Mouse (Mus musculus): Measurements from ENCODE around the gene Nos1. TPM values are rescaled to one million over a fixed set of nuclear protein-coding genes. Genes with fewer than 3 reads are reported as not detected.

Nos1 gene
- polyA plus RNA-seq, 1 experiment from 2014 or later: 3.4 TPM

GRCm38 (mm10) chr5:117840988-117841387, 60.2 kb downstream of the Nos1 start:
- WGBS: 19% methylated on average over 5 of the region's 5 CpGs
- Histone ChIP-seq H3K36me3 (replicated peaks) (no peaks in the 10 kb centered on the region), H3K9me3 (no peaks in the 10 kb centered on the region), H3K4me1 (peaks cover 37% of the 10 kb centered on the region), H3K4me2 (peak overlapping the region; percentile 89; the same call in 1 of the 2 replicates), H3K9ac (no peak overlapping the region), H3K27ac (no peak overlapping the region), H3K27me3 (replicated peaks) (peaks cover 27% of the 10 kb centered on the region), H3K4me3 (peak overlapping the region; percentile 43; the same call in 1 of the 2 replicates)
- no peak for ATAC-seq (replicated peaks)

DNA sequence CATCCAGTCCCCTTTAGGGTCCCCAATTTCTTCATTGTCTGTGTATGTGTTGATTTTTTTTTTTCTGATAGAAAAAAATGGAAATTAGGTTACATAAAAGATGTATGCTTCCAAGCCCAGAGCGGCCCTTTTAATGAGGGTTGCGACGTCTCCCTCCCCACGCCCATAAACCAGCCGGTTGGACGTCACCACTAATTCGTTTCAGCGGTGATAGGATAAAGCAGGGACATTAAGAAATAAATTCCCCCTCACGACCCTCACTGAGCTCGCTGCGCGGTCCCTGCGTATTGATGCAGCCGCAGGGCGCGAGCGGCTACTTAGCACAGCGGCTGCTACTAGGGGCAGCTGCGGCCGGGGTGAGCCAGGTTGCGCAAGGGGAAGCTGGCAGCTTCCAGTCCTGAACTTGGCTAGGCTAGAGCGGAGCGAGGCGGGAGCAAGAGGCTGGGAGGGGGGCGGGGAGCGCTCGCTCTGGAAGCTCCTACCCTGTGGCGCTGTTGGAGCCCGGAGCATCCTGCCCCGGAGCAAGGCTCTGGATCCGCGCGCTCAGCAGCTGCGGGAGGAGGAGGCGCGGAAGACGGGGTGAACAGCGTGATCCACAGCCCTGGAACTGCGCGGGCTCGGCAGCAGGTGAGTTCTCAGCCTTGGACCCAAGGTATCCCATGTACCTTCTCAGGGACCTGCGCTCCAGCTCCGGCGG, 61.0 kb downstream of the Nos1 start:
- peak overlapping the region; percentile 40; the same call in 1 of the 2 replicates for H3K9ac ChIP-seq
- H3K36me3 ChIP-seq (replicated peaks): no peaks in the 10 kb centered on the region
- peaks cover 27% of the 10 kb centered on the region for H3K27me3 ChIP-seq (replicated peaks)
- peak overlapping the region; percentile 89 for H3K4me2 ChIP-seq
- no peaks in the 10 kb centered on the region for H3K9me3 ChIP-seq
- ATAC-seq (replicated peaks): peak; percentile 59
- peaks cover 37% of the 10 kb centered on the region for H3K4me1 ChIP-seq
- H3K4me3 ChIP-seq: peak overlapping the region; percentile 43
- under 1% methylated on average over 44 of the region's 44 CpGs for WGBS
- no peak overlapping the region for H3K27ac ChIP-seq

DNA sequence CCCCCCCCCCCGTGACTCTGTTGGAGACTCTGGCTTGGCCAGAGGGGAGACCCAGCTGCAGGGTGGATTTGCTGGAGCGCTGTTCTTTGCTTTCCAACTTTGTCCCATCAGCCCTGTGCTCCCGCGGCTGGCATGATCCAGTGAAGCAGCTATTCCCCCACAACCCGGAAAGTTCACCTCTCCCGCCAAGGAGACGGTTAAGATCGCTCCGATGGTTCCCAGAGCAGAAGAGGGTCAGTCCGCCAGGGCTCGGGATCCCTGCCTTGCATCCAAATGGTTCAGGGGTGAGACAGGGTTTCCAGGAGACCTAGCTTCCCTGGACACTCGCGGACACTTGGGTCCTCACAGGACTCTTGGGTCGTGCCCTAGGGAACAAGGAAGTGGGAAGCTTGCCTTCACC, 61.9 kb downstream of the Nos1 start:
- Histone ChIP-seq H3K4me2 (peak overlapping the region; percentile 89), H3K27me3 (replicated peaks) (peaks cover 27% of the 10 kb centered on the region), H3K4me1 (peaks cover 34% of the 10 kb centered on the region), H3K36me3 (replicated peaks) (no peaks in the 10 kb centered on the region), H3K9ac (no peak overlapping the region), H3K27ac (no peak overlapping the region), H3K9me3 (no peaks in the 10 kb centered on the region), H3K4me3 (peak overlapping the region; percentile 43)
- 2% methylated on average over 14 of the region's 14 CpGs for WGBS
- ATAC-seq (replicated peaks): no peak

DNA sequence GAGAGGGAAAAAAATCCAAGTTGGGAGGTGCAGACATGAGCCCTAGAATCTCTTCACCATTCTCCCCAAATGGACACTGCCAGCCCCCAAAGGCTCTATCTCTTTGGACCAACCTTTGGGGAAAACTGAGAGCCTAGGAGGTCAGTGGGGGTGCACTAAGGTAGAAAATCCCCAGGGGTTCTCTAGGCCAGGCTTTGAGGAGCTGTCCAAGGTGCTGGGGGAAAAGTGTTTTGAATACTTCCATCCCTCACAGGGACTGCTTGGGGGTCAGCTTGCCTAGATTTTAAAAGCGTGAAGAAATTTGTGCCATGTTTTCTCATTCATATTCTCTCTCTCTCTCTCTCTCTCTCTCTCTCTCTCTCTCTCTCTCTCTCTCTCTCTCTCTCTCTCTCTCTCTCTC, 63.8 kb downstream of the Nos1 start:
- peaks cover 27% of the 10 kb centered on the region for H3K27me3 ChIP-seq (replicated peaks)
- H3K27ac ChIP-seq: no peak overlapping the region
- H3K9me3 ChIP-seq: no peaks in the 10 kb centered on the region
- H3K9ac ChIP-seq: no peak overlapping the region
- no peak overlapping the region for H3K4me3 ChIP-seq
- no peak for ATAC-seq (replicated peaks)
- H3K4me1 ChIP-seq: peaks cover 32% of the 10 kb centered on the region
- no peak overlapping the region for H3K4me2 ChIP-seq
- H3K36me3 ChIP-seq (replicated peaks): no peaks in the 10 kb centered on the region
- 30% methylated on average over 1 of the region's 1 CpGs for WGBS

DNA sequence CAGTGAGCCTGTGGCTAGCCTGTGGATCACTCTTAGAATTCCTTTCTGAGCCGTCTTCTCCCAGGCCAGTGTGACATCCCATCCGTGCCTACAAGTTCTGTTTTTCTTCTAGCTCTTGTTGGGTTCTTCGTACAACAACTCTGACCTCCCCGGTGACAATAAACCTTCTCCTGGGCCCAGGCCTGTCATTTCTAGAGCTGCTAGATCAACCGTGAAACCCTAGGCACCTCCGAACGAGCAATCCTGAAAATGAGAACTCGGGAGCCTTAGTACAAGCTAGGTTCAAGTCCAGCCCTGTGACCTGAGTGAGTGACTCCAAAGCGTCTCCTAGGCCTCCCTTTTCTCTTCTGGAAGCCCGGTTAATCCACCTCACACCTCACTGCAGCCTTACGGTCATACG, 69.6 kb downstream of the Nos1 start:
- WGBS: 76% methylated on average over 12 of the region's 12 CpGs

DNA sequence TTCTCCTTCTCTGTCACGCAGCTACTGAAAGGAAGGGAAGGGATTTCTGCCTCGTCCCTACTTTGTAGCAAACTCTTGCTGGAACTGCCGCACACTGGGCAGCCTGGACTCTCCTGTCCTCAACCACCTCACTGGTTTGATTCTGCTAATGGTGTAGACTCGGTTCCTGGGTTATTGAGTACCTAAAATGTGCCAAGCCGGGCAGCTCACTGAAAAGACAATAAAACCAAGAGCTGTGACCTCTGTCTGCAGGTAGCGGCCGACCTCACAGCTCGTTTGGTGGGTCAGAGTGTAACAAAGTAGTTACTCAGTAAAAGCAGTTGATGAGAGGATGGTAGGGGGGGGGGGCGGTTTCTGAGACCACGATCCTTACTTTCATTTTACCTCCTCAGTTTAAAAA, 72.9 kb downstream of the Nos1 start:
- Histone ChIP-seq H3K4me3 (no peak overlapping the region), H3K36me3 (replicated peaks) (no peaks in the 10 kb centered on the region), H3K9ac (no peak overlapping the region), H3K4me2 (no peak overlapping the region), H3K4me1 (no peaks in the 10 kb centered on the region), H3K27ac (no peak overlapping the region), H3K27me3 (replicated peaks) (no peaks in the 10 kb centered on the region), H3K9me3 (no peaks in the 10 kb centered on the region)
- 76% methylated on average over 10 of the region's 10 CpGs for WGBS
- ATAC-seq (replicated peaks): no peak

More for the DNA sequence above, 69.6 kb downstream of the Nos1 start:
- Histone ChIP-seq H3K27ac (no peak overlapping the region), H3K36me3 (replicated peaks) (no peaks in the 10 kb centered on the region), H3K4me2 (no peak overlapping the region), H3K27me3 (replicated peaks) (no peaks in the 10 kb centered on the region), H3K4me3 (no peak overlapping the region), H3K9me3 (no peaks in the 10 kb centered on the region), H3K9ac (no peak overlapping the region), H3K4me1 (no peaks in the 10 kb centered on the region)
- ATAC-seq (replicated peaks): no peak

DNA sequence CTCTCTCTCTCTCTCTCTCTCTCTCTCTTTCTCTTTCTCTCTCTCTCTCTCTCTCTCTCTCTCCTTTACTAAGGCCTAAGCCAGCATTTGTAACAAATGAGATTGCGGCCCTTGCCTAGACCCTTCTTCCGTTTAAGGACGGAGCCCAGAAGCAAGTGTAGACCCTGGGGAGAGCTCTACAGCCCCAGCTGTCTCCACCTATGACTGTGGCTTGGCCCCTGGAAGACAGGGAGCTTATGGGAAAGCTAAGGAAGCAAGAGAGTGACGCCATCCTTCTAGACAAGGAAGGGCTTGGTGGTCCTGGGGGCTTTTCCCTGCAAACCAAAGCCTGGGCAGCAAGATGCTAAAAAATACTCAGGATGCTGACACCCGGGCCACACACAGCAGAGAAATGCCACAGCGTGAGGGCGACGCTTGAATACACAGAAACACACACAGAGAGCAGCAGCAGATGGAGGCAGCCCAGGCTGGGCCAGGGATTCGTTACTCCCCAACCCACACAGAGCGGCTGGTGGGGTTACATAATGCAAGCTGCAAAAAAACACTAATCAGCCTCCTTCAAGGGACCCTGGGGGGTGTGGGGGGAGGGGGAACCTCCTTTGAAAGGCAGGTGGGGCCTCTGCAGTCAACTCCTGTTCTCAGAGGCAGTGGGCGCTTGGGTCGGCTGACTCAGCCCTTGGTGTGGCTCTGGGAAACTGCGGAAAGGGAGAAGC, 83.9 kb downstream of the Nos1 start:
- Histone ChIP-seq H3K4me3 (no peak overlapping the region), H3K36me3 (replicated peaks) (no peaks in the 10 kb centered on the region), H3K9me3 (no peaks in the 10 kb centered on the region), H3K4me1 (peaks cover 7% of the 10 kb centered on the region), H3K4me2 (no peak overlapping the region), H3K27ac (no peak overlapping the region), H3K27me3 (replicated peaks) (no peaks in the 10 kb centered on the region), H3K9ac (0 out of 2 replicates have a peak overlapping the region, but pooled peaks have one; percentile 4)
- ATAC-seq (replicated peaks): no peak
- WGBS: 8% methylated on average over 13 of the region's 13 CpGs

- no peaks in the 10 kb centered on the region for H3K36me3 ChIP-seq (replicated peaks)
- no peak for ATAC-seq (replicated peaks)
- WGBS: 63% methylated on average over 16 of the region's 16 CpGs
These were observed 85.0 kb downstream of the Nos1 start for GRCm38 (mm10) chr5:117865876-117866275.

GRCm38 (mm10) chr5:117871614-117872013, 90.8 kb downstream of the Nos1 start:
- Histone ChIP-seq H3K9me3 (no peaks in the 10 kb centered on the region), H3K27ac (no peak overlapping the region), H3K4me2 (no peak overlapping the region), H3K9ac (no peak overlapping the region), H3K4me1 (no peaks in the 10 kb centered on the region), H3K4me3 (no peak overlapping the region), H3K27me3 (replicated peaks) (no peaks in the 10 kb centered on the region), H3K36me3 (replicated peaks) (no peaks in the 10 kb centered on the region)
- 68% methylated on average over 1 of the region's 1 CpGs for WGBS
- no peak for ATAC-seq (replicated peaks)

More at GRCm38 (mm10) chr5:117865876-117866275, 85.0 kb downstream of the Nos1 start:
- Histone ChIP-seq H3K27me3 (replicated peaks) (no peaks in the 10 kb centered on the region), H3K4me2 (no peak overlapping the region), H3K4me1 (peaks cover 7% of the 10 kb centered on the region), H3K9ac (no peak overlapping the region), H3K9me3 (no peaks in the 10 kb centered on the region), H3K4me3 (no peak overlapping the region), H3K27ac (no peak overlapping the region)

GRCm38 (mm10) chr5:117873807-117874206, 93.0 kb downstream of the Nos1 start:
- no peak for ATAC-seq (replicated peaks)
- H3K4me3 ChIP-seq: no peak overlapping the region
- H3K27ac ChIP-seq: no peak overlapping the region
- 74% methylated on average over 8 of the region's 8 CpGs for WGBS
- no peaks in the 10 kb centered on the region for H3K9me3 ChIP-seq
- H3K4me1 ChIP-seq: no peaks in the 10 kb centered on the region
- H3K4me2 ChIP-seq: no peak overlapping the region
- no peaks in the 10 kb centered on the region for H3K27me3 ChIP-seq (replicated peaks)
- no peaks in the 10 kb centered on the region for H3K36me3 ChIP-seq (replicated peaks)
- no peak overlapping the region for H3K9ac ChIP-seq

- Histone ChIP-seq H3K27me3 (replicated peaks) (no peaks in the 10 kb centered on the region), H3K4me3 (no peak overlapping the region), H3K4me2 (no peak overlapping the region), H3K36me3 (replicated peaks) (no peaks in the 10 kb centered on the region), H3K4me1 (no peaks in the 10 kb centered on the region), H3K9ac (no peak overlapping the region), H3K27ac (no peak overlapping the region), H3K9me3 (no peaks in the 10 kb centered on the region)
- ATAC-seq (replicated peaks): no peak
- WGBS: 74% methylated on average over 7 of the region's 7 CpGs
These were observed 93.4 kb downstream of the Nos1 start for GRCm38 (mm10) chr5:117874236-117874635.

DNA sequence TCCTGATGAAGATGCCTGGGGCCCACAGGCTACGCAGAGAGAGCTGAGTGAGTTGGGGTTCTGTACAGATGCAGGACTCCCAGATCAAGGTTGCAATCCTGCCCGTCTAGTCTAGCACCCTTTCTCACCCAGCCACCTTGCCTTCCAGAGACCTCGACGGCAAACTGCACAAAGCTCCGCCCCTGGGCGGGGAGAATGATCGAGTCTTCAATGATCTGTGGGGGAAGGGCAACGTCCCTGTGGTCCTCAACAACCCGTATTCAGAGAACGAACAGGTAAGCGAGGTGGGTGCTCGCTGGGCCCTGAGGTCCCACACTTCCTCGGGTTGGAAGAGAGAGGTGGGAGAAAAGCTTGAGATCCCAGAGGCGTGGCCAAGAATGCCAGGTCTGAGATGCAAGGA, 98.3 kb downstream of the Nos1 start:
- WGBS: 56% methylated on average over 14 of the region's 14 CpGs
- H3K4me2 ChIP-seq: no peak overlapping the region
- no peak overlapping the region for H3K27ac ChIP-seq
- H3K9me3 ChIP-seq: no peaks in the 10 kb centered on the region
- no peak overlapping the region for H3K4me3 ChIP-seq
- no peaks in the 10 kb centered on the region for H3K4me1 ChIP-seq
- no peaks in the 10 kb centered on the region for H3K36me3 ChIP-seq (replicated peaks)
- no peak overlapping the region for H3K9ac ChIP-seq
- no peak for ATAC-seq (replicated peaks)
- H3K27me3 ChIP-seq (replicated peaks): no peaks in the 10 kb centered on the region
